Mouse (Mus musculus) kidney, adult 2 months (tissue): Measurements from ENCODE around the gene Rgs14. TPM values are rescaled to one million over a fixed set of nuclear protein-coding genes. Genes with fewer than 3 reads are reported as not detected.

Experiments
- DNase-seq: peaks from one replicate; pipeline ENCODE4 v3.0.0; 2021
- H3K27ac ChIP-seq: fragments of 200-500 bp; 2 replicates; pipeline ENCODE4 v1.5.1; 2012; ENCODE audit warnings: low read depth, low read length, control low read depth, inconsistent platforms; ENCODE audit not compliant: insufficient read depth
- H3K27me3 ChIP-seq: fragments of 200-500 bp; replicated peaks from 2 replicates; pipeline ENCODE4 v1.6.1; 2012; ENCODE audit warnings: mild to moderate bottlenecking, moderate library complexity, low read length, inconsistent platforms; ENCODE audit not compliant: control insufficient read depth, insufficient read depth
- H3K36me3 ChIP-seq: fragments of 200-500 bp; 2 replicates; pipeline ENCODE4 v1.6.1; 2012; ENCODE audit warnings: mild to moderate bottlenecking, moderate library complexity, low read length, inconsistent platforms; ENCODE audit not compliant: control insufficient read depth, insufficient read depth
- H3K4me1 ChIP-seq: fragments of 200-500 bp; 2 replicates; pipeline ENCODE4 v1.6.1; 2011; ENCODE audit warnings: low read length; ENCODE audit not compliant: control insufficient read depth, insufficient read depth
- H3K4me3 ChIP-seq: fragments of 200-500 bp; 2 replicates; pipeline ENCODE4 v1.5.1; 2011; ENCODE audit warnings: mild to moderate bottlenecking, low read depth, low read length, control low read depth; ENCODE audit not compliant: insufficient read depth
- CTCF ChIP-seq: fragments of 200-500 bp; conservative IDR thresholded peaks from 2 replicates; pipeline ENCODE4 v1.5.1; 2011; ENCODE audit warnings: low read depth, mild to moderate bottlenecking, control low read depth, low read length, moderate library complexity, mixed read lengths; ENCODE audit not compliant: insufficient read depth, insufficient read length
- POLR2A ChIP-seq: fragments of 200-500 bp; IDR thresholded peaks from one replicate; pipeline ENCODE4 v1.6.1; 2011; ENCODE audit warnings: low read depth, low read length, control low read depth
- WGBS: fragments of 180-500 bp; shearing (Covaris S2); methylation state at CpG from one replicate; pipeline ENCODE4 v1.1.7; 2018; 5-methylcytosine and 5-hydroxymethylcytosine counted together
- polyA plus RNA-seq: library from polyadenylated mRNA; depleted of rRNA; stranded (reverse); fragments of >200 nt; gene quantifications from 2 replicates; pipeline ENCODE4 v1.2.3, GENCODE M21; 2012

Rgs14 gene
- polyA plus RNA-seq, 1 experiment: 4.2 TPM

GRCm38 (mm10) chr13:55405783-55406390 lies 36.4 kb downstream of the Rgs14 start:
- H3K36me3 ChIP-seq: peaks cover 9% of the 10 kb centered on the region; the same call in 1 of the 2 replicates
- peak overlapping the region; percentile 67 for H3K4me3 ChIP-seq
- peak overlapping the region; percentile 1 for H3K27ac ChIP-seq
- no peaks in the 10 kb centered on the region for H3K27me3 ChIP-seq
- H3K4me1 ChIP-seq: no peaks in the 10 kb centered on the region
- peak; percentile 46 for TF ChIP-seq POLR2A
- no peak for TF ChIP-seq CTCF
- DNase-seq: no peak
- 53% methylated on average over 13 of the region's 13 CpGs for WGBS

GRCm38 (mm10) chr13:55407341-55407740 lies 37.8 kb downstream of the Rgs14 start:
- peak; percentile 62 for DNase-seq
- 56% methylated on average over 4 of the region's 4 CpGs for WGBS
- Histone ChIP-seq H3K4me1 (no peaks in the 10 kb centered on the region), H3K27ac (peak overlapping the region; percentile 37; the same call in 1 of the 2 replicates), H3K4me3 (no peak overlapping the region), H3K36me3 (peaks cover 6% of the 10 kb centered on the region; the same call in 1 of the 2 replicates), H3K27me3 (no peaks in the 10 kb centered on the region)
- TF ChIP-seq CTCF: no peak
- TF ChIP-seq POLR2A: peak; percentile 41

GRCm38 (mm10) chr13:55408546-55409120 lies 39.1 kb downstream of the Rgs14 start:
- TF ChIP-seq CTCF (no peak), POLR2A (peak; percentile 54)
- H3K4me3 ChIP-seq: no peak overlapping the region
- DNase-seq: peak; percentile 60
- H3K27me3 ChIP-seq: no peaks in the 10 kb centered on the region
- H3K36me3 ChIP-seq: peaks cover 3% of the 10 kb centered on the region; the same call in 1 of the 2 replicates
- H3K27ac ChIP-seq: no peak overlapping the region
- no peaks in the 10 kb centered on the region for H3K4me1 ChIP-seq
- WGBS: 63% methylated on average over 19 of the region's 19 CpGs

GRCm38 (mm10) chr13:55411826-55412225 lies 42.3 kb downstream of the Rgs14 start:
- no peaks in the 10 kb centered on the region for H3K27me3 ChIP-seq
- H3K36me3 ChIP-seq: no peaks in the 10 kb centered on the region; the same call in 1 of the 2 replicates
- no peak for TF ChIP-seq CTCF
- TF ChIP-seq POLR2A: peak; percentile 46
- DNase-seq: peak; percentile 59
- H3K27ac ChIP-seq: no peak overlapping the region
- no peaks in the 10 kb centered on the region for H3K4me1 ChIP-seq
- 51% methylated on average over 7 of the region's 7 CpGs for WGBS
- no peak overlapping the region for H3K4me3 ChIP-seq

GRCm38 (mm10) chr13:55412643-55413307 lies 43.2 kb downstream of the Rgs14 start:
- DNase-seq: peak; percentile 51
- TF ChIP-seq POLR2A (peak; percentile 23), CTCF (no peak)
- H3K27ac ChIP-seq: no peak overlapping the region
- H3K4me1 ChIP-seq: no peaks in the 10 kb centered on the region
- no peak overlapping the region for H3K4me3 ChIP-seq
- no peaks in the 10 kb centered on the region for H3K27me3 ChIP-seq
- no peaks in the 10 kb centered on the region; the same call in 1 of the 2 replicates for H3K36me3 ChIP-seq
- whole genome bisulfite sequencing: 59% methylated on average over 13 of the region's 13 CpGs

GRCm38 (mm10) chr13:55413333-55413732 lies 43.8 kb downstream of the Rgs14 start:
- Histone ChIP-seq H3K4me1 (no peaks in the 10 kb centered on the region), H3K36me3 (no peaks in the 10 kb centered on the region; the same call in 1 of the 2 replicates), H3K27me3 (no peaks in the 10 kb centered on the region), H3K27ac (no peak overlapping the region), H3K4me3 (no peak overlapping the region)
- DNase-seq: peak; percentile 21
- WGBS: 59% methylated on average over 12 of the region's 12 CpGs
- TF ChIP-seq CTCF (no peak), POLR2A (peak; percentile 15)
